Comparison of ENCODE assay signal across 17 mouse cellular contexts in the genomic region with DNA sequence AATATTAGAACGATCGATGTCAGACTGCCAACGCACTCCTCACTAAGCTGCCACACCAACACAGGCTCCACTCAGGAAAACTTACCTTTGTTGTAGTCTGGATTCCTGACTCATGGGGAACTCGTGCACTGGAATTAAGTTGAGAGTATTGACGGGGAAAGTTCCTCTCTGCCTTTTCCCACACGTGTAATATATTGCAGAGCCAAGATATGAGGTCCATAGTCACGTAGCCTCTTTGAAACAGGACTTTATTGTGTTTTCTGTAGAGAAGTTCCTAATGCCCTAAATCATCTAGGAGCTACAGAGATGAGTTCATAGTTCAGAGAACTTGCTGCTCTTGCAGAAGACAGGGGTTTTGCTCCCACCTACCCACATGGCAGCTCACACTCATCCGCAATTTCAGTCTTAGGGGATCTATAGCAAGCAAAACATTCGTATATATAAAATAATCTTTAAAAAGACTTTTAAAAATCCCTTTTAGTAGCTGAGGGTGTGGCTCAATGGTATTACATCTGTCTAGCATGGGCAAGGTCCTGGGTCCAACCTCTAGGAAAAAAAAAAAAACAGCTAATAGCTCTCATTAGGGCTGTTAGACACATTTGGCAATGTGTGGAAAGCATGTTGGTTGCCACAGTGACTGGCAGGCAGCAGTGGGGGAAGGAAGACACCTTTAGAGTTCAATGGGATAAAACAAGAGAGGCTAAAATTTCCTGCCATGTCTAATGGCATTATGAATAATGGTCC.
"Had no signal": no experiment of that assay in that cellular context is flagged by ENCODE, and none has a peak within 500 bp of the region (broad histone marks: within the 10 kb centered on the region; RNA-seq: fewer than 3 reads in every experiment).

No protein-coding gene starts in this region.

- ATAC-seq: liver, postnatal 0 days; lung, postnatal 0 days; midbrain, embryonic 13.5 days; midbrain, embryonic 15.5 days had no signal

- H3K9ac ChIP-seq: liver, embryonic 15.5 days; liver, postnatal 0 days; lung, embryonic 15.5 days; midbrain, embryonic 13.5 days; midbrain, embryonic 15.5 days; neural tube, embryonic 12.5 days had no signal

- H3K36me3 ChIP-seq: liver, embryonic 15.5 days; lung, embryonic 15.5 days; midbrain, embryonic 13.5 days; midbrain, embryonic 15.5 days; neural tube, embryonic 12.5 days had no signal

- H3K9me3 ChIP-seq: liver, embryonic 15.5 days; lung, embryonic 15.5 days; midbrain, embryonic 13.5 days; midbrain, embryonic 15.5 days; neural tube, embryonic 12.5 days had no signal

- H3K4me3 ChIP-seq: liver, embryonic 15.5 days; lung, embryonic 15.5 days; megakaryocyte, embryonic 14.5 days; midbrain, embryonic 13.5 days; midbrain, embryonic 15.5 days; neural tube, embryonic 12.5 days had no signal

- H3K27me3 ChIP-seq: liver, embryonic 15.5 days; lung, embryonic 15.5 days; midbrain, embryonic 13.5 days; midbrain, embryonic 15.5 days; neural tube, embryonic 12.5 days had no signal

- H3K27ac ChIP-seq: liver, embryonic 15.5 days; lung, embryonic 15.5 days; macrophage; midbrain, embryonic 13.5 days; midbrain, embryonic 15.5 days; neural tube, embryonic 12.5 days had no signal

- H3K4me2 ChIP-seq: liver, embryonic 15.5 days; lung, embryonic 15.5 days; midbrain, embryonic 11.5 days; midbrain, embryonic 13.5 days; midbrain, embryonic 15.5 days; neural tube, embryonic 12.5 days had no signal

- H3K4me1 ChIP-seq: liver, embryonic 15.5 days; megakaryocyte, embryonic 14.5 days; midbrain, embryonic 13.5 days; midbrain, embryonic 15.5 days; neural tube, embryonic 12.5 days had no signal

- DNase-seq: liver, postnatal 0 days; lung, adult 2 months; lung, postnatal 14 days; lung, postnatal 36 days; right cerebral cortex, postnatal 14 days; thymus, adult 18-20 months; thymus, postnatal 14 days; thymus, postnatal 36 days had no signal
